Mouse (Mus musculus) thymus, postnatal 4 days (tissue): ENCODE measurements around the gene Cntn4.
"Not testable (repeated sequence)": the region's sequence is repeated elsewhere in the genome, so short reads cannot be mapped to it uniquely, and the experiment has no call there.

ENCODE experiments used
- DNase-seq: peaks from one replicate; pipeline ENCODE4 v3.0.0; 2021

Cntn4 gene

DNA sequence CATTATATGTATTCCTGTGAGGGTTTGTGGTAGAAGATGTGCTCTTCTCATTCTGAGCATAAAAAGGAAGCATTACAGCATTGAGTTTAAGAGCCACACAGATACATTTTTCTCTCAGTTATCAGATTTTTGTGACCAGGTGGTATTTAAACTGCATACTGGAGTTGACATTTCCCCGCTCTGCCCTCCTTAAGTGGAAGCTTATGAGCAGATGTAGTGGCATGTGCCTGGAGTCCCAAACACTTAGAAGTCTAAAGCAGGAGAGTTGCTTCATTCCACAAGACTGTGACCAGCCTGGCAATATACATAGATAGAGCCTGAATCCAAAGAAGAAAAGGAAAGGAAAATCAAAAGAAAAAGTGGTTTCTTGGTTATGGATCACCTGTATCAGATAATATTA, 655.5 kb downstream of the Cntn4 start:
- no peak for DNase-seq

DNA sequence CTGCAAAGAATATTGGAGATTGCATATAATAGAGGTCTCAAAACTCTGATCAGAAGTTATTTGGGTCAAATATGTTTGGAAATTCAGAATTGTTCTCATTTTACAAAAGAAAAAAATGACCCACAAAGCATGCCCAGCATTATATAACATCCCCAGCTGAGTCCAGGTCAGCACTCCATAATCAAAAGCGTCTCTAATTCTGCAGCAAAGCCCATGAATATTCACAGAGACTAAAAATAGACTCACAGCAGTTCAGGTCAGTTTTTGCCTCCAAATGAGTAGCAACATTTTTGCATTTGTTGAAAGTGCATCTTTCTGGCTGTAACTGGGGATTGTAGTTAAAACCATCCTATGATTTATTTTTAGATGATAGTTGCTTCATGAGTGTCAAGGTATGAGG, 657.6 kb downstream of the Cntn4 start:
- no peak for DNase-seq

DNA sequence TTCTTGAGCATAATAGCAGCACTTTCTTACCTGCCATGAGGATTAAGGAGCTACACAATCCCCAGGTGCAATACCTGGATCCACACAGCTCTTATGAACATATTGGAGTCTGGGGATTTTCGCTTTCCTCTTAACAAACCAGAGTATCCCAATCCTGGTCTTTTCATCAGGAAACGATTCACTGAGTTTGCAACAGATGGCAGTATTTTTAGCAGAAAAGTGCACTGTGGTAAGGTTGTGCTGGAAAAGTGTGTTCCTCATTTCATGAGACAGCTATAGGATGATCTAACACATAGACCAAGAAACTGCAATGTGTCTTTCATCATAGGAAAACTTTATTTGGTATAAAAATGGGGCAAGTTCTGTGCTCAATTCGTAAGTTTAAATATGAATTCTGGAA, 659.3 kb downstream of the Cntn4 start:
- DNase-seq = no peak

DNA sequence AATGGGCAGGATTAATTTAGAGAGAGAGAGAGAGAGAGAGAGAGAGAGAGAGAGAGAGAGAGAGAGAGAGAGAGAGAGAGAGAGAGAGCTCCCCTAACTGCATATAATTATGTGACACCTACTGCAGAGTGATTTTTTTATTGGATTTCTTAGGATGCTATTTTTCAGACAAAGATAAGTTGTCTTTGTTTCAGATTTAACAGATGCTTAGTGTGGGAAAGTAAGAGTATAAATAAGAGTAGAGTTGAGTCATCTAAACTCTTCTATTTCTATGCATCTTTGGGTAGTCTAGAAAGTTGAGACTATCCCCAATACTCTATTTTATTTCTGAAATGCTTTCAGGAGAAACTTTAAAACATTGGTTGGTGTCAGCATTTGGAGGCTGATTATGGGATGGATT, 660.4 kb downstream of the Cntn4 start:
- DNase-seq = no peak

DNA sequence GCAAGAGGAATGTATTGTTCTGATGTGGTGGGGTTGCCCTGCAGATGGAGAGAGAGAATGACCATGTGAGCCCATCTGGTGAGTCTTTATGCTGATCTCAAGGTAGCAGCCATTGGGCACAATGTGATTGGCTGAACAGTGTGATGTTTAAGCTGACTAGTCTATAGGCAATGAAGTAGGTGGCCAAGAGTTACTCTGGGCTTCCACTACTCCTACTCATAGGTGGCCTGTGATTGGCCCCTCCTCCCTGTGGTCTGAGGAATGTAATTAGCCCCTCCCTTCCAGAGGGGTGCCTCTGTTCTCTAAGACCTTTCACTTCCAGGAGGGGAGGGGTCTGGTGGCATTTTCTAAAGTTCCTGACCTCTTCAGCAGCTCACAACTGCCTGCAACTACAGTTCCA, 663.7 kb downstream of the Cntn4 start:
- DNase-seq = no peak

DNA sequence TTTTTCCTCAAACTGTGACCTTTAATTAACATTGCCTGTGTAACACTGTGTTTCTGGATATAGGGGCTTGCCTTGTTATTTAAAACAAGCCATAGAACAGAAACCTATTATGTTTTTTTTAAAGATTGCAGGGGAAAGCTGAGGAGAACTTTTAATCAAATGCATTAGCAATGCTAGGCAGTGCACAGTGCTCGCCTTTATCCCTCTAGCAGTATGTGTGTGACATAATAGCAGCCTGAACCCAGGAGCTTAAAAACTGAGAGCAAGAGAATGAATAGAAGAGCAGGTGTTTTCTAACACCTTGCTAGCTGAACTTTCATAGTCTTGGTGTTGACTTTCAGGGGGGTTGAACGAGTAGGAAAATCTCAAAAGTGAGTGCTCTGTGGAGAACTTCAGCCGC, 672.6 kb downstream of the Cntn4 start:
- DNase-seq = no peak

DNA sequence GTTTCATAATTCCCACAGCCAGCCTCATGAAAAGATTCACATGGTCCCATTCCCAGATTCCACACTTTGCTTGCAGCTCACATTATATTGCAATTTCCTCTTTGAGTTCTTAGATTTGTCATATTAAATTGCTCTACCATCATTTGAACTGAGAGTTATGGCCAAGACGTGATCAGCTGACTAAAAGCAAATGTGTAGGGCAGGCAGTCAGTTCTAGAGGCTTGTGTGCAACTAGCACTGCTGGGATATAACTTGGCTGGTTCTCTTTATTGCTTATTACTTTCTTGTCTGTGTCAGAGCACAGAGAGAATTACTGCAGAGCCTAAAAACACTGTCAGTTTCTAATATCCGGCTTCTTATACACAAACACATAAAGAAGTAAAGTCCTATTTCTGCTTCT, 673.9 kb downstream of the Cntn4 start:
- no peak for DNase-seq

DNA sequence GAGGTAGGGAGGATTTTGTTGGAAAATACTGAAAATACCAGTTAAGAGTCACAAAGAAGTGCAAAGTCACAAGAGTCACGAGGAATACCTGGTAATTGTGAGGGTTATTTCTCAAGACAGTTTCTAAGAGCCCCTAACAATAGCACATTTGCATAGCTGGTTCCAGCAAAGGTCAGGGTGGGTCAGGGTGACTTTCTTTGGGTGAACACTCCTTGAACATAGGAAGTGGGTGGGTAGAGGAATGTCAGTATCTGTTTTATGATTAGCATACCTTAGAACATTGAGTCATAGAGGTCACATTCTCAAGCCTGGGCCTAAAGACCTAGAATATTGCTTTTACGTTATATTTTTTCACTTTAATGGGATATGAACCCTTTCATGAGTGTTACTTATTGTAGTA, 681.3 kb downstream of the Cntn4 start:
- not testable (repeated sequence) for DNase-seq

DNA sequence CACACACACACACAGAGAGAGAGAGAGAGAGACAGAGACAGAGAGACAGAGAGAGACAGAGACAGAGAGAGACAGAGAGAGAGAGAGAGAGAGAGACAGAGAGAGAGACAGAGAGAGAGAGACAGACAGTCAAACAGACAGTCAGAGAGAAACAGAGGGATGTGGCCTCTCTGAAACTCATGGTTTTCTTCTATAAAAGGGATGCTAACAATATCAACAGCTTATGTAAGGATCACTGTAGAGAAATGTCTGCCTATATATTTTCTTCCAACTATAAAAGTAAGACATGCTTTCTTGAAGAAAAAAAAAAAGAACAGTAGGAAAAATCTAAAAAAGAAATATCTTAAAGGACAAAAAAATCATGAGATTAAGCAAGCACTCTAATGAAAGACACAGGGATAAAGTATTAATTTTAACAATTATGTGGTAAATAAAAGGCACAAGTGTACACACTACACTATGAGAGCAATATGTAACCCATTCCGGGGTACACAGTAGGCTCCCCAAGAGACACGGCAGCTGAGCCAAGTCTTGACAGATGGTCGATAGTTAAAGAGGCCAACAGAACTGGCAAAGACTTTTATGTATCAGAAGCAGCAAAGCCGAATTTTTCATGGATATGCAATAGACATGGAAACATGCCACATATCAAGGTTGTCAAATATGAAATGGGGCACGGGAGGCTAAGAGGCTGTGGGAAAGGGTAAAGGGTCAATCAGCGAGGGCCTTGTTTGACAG, 704.0 kb downstream of the Cntn4 start:
- DNase-seq = no peak

DNA sequence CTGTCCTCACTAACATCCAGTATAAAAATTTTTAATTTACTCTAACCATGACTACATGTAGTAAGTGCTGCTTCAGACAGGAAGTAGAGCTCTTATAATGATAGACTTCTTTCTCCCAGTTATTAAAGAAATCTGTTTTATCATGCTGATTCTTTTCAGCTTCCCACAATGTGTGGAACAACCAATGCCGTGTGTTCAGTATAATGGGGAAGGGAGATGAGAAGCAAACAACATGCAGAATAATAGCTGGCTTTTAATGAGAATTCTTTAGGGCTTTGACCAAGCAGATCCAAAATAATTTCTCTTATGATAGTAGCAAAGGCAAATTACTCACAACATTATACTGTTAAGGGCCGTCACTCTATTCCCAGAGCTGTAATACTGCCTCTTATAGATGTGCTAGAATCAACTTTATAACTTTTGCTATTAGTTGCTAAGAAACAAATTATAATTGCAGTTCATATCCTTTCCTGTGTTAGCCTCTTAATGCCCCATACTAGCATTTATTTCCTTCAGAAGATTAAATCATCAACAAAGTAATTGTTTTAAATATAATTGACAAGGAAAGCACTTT, 710.5 kb downstream of the Cntn4 start:
- no peak for DNase-seq

DNA sequence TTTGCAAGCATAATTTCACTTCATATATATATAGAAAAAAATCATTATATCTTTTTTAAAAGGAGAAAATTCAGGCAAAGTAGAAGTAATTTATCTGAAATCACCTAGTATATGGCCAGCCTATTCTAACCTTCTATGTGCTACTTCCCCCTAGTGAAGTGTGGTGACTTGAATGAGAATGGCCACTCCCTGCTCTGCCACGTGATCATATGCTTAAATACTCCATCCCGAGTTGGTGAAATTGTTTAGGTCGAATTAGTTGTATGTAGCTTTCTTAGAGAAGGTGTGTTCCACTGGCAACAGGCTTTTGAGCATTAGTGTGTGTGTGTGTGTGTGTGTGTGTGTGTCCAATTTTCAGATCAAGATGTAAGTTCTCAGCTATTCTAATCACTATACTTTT, 730.6 kb downstream of the Cntn4 start:
- DNase-seq = no peak

DNA sequence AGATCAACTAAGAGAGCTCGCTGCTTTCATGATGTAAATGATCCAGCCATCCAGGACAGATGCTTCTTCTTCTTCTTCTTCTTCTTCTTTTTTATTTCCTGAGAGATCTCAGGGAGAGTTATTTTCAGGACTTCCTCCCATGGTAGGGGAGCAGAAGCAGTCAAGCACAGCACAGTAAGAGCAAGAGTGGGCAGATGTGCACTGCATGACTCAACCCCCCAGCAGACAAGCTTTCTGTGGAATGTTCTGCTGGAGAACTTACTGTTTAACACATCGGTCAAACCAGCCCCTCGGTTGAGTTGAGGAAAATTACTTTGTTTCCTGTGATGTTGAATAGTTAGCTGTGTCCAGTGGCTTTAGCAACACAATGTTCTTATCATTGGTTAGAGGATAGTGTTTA, 731.2 kb downstream of the Cntn4 start:
- DNase-seq = no peak

DNA sequence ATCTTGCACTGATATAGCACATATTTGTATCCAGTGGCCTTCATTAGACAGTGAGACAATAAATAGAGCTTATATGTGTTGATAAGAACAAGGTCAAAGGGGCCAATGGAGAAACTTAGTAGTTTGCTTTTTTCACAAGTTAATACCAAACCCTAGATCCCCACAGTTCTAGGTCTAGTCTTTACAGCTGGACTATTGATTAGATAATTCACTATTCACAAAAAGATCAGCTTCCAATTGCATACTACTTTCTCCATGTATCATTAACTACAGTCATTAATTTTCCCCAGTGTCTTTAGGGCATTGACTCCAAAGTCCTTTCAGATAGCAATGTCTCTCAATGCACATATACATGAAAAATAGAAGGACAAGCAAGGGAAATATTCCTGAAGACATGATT, 745.5 kb downstream of the Cntn4 start:
- no peak for DNase-seq

DNA sequence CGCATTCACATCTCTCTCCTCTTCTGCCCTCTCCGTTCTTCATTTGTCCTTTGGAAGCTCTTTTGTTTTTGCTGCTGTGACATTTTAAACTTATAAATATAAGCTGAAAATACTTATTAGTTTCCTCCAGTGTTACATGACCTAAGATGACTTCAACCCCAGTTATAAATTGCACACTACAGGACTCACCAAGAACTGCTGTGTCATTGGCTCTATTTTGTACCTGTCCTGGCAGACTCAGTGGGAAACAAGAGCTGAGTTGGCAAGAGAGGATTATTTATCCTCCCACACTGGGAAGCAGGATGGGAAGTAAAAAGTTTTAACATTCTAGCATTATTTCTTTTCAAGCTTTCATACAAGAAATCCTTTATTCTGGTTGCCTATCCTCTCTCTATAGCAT, 746.0 kb downstream of the Cntn4 start:
- no peak for DNase-seq

DNA sequence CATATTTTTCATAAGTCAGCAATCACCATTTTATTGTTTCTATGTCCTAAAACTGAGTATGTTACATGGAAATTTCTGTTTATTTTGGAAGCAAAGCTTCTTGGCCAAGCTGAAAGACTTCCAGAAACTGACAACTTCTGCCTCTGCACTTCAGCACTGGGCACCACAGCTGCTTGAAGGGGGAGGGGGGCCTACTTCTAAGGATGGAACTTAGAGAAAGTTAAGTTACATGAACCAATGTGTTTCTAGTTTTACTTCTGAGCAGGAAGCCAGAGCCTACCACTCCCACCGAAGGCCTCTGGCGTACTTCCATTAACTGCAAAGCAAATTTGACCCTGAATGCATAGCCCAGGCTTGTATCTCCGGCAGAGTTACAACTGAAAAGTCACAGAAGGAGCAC, 749.2 kb downstream of the Cntn4 start:
- DNase-seq = no peak

DNA sequence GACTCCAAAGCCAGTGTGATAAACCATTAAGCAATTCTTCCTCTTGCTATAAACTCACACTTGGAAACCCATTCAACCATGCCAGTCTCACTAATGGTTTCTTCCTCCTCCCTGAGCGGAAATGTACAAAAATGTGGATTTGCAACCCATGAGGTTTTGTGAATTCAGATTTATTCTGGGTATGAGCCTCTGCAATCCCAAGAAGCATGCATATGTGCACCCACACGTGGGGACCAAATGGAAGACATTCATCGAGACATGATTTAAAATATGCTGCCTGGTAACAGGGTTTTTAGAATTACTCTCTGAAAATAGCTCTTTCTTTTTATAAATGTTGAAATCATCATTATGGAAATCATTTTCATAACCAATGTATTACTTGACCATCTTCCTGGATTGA, 754.0 kb downstream of the Cntn4 start:
- no peak for DNase-seq

DNA sequence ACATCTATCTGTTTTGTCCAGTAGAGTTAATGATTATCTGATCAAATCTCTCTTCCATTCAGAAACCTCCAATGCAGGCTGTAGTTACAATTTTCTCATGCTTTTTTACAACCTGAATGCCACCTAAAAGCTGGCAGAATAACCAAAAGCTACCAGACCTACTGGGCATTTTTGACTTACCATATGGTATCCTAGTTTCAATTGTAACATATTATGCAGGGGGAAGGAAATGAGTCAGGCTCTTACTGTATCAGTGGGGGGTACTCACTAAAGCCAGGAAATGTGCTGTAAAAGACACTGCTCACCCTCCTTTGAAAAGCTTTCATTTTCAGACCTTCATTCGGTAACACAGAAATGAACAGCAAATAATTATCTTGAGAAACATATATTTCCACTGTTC, 763.3 kb downstream of the Cntn4 start:
- DNase-seq = no peak

DNA sequence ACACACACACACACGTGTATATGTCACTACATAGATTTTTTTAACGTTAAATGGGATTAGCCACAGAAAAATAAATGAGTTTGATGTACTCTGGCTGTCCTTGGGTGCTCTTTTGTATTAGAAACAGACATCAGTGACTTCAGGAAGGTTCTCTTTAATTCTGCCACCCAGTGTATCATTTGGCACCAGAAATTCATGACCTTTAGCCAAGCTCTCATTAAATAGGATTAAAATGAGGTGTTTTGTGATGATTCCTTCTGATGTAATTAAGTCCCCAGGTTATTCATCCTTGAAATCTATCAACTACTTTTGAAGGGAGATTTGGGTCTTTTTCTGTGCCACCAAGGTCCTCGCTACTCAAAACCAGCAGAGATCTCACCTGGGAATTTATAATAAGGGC, 763.8 kb downstream of the Cntn4 start:
- DNase-seq = no peak

DNA sequence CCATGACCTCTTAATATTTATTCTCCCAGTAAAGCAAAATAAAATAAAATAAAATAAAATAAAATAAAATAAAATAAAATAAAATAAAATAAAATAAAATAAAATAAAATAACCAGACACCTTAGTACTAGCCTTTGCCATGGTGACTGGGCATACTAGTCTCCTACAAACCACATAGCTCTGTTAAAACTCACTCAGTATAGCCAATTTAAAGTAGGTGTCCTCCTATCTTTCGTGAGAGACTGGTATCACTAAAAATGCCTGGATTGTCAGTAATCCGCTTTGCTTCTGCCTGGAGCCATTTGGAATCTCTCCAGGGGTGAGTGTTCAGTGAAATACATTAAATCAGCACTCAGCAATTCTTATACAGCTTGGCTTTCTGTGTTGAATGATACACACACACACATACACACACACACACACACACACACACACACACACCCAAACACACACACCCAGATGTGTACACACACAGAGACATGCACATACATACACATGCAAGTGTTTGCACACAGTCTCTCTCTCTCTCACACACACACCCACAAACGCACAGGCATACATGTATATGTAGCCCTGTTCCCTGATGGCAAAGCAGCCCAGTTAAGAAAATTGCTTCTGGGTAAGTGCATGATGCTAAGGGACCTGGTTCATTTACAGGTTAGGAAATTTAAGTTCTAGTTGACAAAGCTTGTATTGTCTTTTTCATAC, 776.8 kb downstream of the Cntn4 start:
- DNase-seq = no peak

DNA sequence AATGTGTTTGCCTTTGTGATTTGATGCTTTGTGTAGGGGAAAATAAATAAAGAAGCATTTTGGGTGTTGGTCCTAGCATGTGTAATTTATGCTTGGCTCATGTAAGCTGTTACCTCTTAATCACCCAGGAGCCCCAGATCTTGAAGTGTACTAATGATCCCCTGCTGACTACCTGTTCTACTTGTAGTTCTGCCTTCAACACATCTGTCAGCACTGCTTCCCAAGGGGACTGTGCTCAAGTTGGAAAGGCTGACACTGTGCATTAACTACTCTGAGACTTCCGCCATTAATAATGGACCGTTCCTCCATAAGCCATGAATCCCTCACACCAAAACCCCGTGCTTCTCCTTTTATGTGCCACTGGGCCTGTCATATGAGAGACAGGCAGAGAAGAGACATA, 778.2 kb downstream of the Cntn4 start:
- no peak for DNase-seq

DNA sequence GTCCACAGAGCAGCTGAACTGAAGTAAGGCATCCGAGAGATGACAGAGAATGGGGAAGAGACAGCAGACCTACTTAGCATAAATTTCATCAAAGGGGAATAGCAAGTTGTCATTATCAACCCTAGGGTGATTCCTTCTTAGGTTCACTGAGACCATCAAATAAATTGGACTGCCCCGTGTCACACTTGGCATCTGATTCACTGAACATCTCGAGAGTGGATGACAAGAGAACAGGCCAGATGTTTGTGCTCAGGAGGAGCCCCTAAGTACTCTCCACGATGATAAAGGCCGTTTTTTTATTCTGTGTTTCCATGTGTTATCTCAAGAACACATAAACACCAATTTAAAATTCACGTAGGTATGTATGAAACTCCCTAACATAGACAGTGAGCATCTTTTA, 780.7 kb downstream of the Cntn4 start:
- no peak for DNase-seq

DNA sequence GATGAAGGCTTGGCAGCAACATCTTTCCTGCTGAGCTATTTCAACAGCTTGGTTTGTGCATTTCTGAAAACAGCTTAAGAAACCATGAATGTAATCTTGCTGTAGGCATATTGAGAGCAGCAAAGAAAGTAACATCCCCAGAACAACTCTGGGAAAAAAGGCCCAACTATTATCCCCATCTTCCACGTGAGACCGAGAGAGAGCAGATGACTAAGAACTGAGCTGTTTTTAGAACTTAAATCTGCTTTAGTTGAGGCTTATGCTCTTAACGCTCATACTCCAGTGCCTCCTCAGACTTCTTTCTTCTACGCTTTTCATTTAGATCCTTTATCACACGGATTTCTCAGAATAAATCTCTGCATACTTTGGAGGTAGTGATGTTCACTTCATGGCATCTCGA, 784.9 kb downstream of the Cntn4 start:
- no peak for DNase-seq

DNA sequence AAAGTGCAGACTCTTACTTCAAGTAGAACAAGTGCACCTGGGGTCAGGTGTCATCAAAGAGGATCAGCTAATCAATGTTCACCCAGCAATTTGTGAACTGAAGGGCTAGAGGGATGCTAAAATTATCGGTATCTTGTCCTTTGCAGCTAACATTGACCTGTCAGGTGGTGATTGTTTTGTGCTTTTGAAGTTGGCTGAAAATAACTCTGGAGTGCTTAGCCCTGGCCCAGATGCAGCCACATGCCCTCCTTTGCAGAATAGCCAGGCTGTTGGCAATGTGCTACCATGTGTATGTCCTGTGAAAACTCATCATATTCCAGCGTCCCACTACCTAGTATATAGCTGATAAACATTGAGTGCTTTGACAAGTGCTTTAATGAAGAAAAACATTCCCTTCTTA, 786.4 kb downstream of the Cntn4 start:
- no peak for DNase-seq

DNA sequence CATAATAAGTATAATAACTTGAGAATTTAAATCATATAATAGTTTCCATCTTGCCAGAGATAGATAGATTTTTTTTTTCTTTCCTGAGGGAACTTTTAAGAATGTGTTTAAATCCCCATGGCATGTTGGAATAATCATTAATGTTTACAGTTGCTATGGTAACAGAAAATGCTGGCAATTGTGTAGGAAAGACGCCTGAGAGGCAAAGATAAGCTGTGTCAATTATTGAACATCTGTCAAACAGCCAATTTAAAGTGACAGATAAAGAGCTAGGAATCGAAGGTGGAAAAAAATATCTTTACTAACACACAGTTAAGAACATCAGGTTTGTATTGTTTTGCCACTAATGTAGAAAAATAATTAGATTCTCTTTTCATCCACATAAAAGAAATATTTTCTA, 788.3 kb downstream of the Cntn4 start:
- DNase-seq = no peak
